Mouse (Mus musculus) brown adipose tissue, adult 24 weeks (tissue): ENCODE measurements around the gene Acot12. TPM values are rescaled to one million over a fixed set of nuclear protein-coding genes. Genes with fewer than 3 reads are reported as not detected.

Experiments
- H3K27ac ChIP-seq: fragments of 200-500 bp; replicated peaks from 2 replicates; pipeline ENCODE4 v1.5.1; 2012; ENCODE audit warnings: low read depth, mild to moderate bottlenecking, low read length
- H3K4me1 ChIP-seq: fragments of 200-500 bp; 2 replicates; pipeline ENCODE4 v1.6.1; 2012; ENCODE audit warnings: low read length, mixed read lengths; ENCODE audit not compliant: control insufficient read depth, insufficient read depth, insufficient read length
- H3K4me3 ChIP-seq: fragments of 200-500 bp; 2 replicates; pipeline ENCODE4 v1.5.1; 2012; ENCODE audit warnings: low read depth, mild to moderate bottlenecking, low read length, moderate library complexity; ENCODE audit not compliant: insufficient read depth
- polyA plus RNA-seq: library from polyadenylated mRNA; stranded (reverse); fragments of >200 nt; gene quantifications from 2 replicates; pipeline ENCODE4 v1.2.4, GENCODE M21; 2012; ENCODE audit not compliant: missing spikeins, insufficient read depth, insufficient read length

Acot12 gene
- polyA plus RNA-seq = 2.4 TPM in 1 of 2 replicates, not detected in the other

DNA sequence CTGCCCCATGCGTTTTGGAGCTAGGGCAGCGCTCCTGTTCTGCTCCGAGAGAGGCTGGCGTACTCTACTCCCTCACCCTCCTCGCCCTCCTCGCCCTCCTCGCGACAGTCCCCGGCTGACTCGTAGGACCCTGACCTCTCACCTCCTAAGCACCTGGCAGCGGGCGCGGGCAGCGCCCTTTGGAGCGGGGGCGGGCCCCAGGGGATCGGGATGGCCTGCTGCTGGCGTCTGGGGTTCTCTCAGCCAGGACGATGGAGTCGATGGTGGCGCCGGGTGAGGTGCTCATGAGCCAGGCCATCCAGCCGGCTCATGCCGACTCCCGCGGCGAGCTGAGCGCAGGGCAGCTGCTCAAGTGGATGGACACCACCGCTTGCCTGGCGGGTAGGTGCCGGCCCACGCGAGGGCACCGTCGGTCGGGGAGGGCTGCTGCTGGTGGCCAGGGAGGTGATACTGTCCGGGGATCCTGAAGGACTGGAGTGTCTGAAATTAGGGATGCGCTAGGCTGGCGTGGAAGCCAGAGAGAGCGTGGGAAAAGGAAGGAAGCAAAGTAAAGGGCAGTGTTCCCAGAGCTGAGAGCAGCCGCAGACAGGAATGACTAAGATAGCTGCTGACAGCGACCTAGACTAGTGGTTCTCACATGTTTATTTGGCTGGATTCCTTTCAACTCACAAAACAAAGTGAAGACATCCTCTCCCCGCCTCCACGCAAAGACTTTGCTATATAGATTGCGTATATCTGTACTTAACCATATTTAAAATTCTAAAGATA is at the start of gene Acot12:
Acot12 (plus strand) TSS at position 233 of the 768 bp plus-strand sequence.
- Histone ChIP-seq H3K4me1 (no peaks in the 10 kb centered on the region), H3K27ac (0 out of 2 replicates have a peak within 1 kb of the TSS, but pooled peaks have one; percentile 25), H3K4me3 (peak within 1 kb of the TSS; percentile 58)

DNA sequence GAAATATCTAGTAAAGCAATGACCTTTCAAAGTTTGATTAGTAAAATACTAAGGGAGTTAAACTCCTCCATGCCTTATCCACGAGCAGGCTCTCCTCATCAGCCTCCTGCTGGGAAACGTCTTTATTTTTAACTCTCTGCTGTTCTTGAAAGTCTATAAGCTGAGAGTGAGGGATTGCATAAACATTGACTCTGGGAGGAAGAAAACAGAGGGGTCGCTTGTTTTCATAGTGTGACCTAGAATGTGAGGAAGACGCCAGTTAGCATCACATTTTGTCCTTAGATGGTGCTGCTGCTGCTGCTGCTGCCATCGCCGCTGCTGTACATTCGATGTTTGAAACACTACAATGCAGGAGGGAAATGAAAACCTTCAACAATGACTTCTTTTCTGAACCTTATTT is 47.7 kb upstream of the Acot12 start:
- Histone ChIP-seq H3K4me3 (no peak overlapping the region), H3K27ac (no peak overlapping the region), H3K4me1 (no peaks in the 10 kb centered on the region)

DNA sequence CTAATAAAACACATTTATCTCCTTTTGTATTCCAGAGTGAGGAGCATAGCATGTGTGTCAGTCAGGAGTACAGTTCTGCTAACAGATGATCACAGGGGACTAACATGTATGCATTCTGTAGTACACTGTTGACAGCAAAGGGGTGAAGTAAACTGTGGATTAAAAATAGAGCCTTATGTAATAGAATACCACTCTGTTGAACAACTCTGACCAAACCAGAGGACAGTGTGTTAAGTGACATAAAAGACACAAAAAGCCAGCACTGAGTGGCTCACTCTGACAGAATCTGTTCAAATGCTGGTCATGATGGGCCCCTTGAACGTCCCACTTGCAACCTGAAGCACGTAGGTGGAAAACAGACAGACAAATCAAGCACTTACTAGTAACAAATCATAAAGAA is 45.9 kb upstream of the Acot12 start:
- H3K4me1 ChIP-seq = no peaks in the 10 kb centered on the region
- H3K27ac ChIP-seq = no peak overlapping the region
- no peak overlapping the region for H3K4me3 ChIP-seq

DNA sequence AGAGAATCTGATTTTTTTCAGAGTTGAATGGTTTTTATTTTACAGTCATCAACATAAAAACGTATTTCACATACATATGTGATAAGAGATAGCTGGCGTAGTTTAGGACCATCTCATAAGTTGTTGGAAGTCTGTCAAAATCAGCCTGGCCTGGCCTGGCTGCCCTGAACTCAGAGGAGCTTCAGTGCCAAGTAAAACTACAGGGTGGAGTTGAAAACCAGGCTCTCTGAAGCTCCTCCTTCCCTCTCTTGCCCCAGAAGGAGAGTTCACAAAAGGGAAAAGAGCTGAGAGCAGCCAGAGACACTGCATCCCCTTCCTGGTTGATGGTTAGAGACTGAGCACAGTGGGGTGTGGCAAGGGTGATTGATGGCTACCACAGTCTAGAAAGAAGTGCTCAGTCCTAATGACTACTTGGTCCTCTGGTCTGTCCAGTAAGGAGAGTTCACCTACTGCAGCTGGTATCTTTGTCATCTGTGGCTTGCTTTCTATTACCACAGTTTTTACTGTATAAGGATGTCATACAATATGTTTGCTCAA is 45.1 kb upstream of the Acot12 start:
- Histone ChIP-seq H3K4me1 (no peaks in the 10 kb centered on the region), H3K27ac (0 out of 2 replicates have a peak overlapping the region, but pooled peaks have one; percentile 27), H3K4me3 (no peak overlapping the region)

DNA sequence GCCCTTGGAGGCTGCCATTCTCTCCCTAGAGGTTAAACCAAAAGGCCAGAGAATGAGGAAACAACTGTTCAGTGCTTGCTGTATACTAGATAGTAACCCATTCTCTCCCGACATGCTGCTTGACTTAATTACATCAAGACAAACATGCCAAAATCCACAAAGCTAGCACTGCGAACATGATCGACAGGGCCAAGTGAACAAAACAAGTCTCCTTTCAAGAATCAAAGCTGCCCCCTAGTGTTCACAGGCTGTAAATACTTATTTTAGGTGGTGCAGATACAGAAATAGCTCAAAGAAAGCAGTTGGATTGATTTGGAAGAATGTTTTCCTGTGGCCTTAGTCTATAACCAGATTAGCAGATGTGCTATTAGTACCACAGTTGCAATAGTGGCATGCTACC is 44.3 kb upstream of the Acot12 start:
- Histone ChIP-seq H3K4me1 (no peaks in the 10 kb centered on the region), H3K4me3 (no peak overlapping the region), H3K27ac (no peak overlapping the region)

DNA sequence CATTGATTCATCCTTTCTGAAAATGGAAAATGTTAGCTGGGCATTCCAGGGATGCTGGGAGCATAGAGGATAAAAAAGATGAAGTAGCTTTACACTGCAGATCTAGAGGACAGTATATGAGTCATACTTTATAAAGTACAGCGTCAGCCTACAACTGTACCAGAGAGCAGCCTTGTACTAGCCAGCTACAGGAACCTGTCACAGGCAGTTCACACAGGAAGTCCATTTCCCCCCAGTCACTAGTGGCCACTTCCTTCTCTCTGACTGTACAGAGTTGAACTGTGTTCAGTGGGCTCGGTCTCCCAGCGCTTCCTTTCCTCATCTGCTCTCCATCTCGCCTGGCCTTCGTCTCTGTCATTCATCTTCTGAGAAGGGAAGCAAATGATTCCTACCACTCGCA is 39.0 kb upstream of the Acot12 start:
- Histone ChIP-seq H3K27ac (no peak overlapping the region), H3K4me3 (no peak overlapping the region), H3K4me1 (peaks cover 2% of the 10 kb centered on the region; the same call in 1 of the 2 replicates)

DNA sequence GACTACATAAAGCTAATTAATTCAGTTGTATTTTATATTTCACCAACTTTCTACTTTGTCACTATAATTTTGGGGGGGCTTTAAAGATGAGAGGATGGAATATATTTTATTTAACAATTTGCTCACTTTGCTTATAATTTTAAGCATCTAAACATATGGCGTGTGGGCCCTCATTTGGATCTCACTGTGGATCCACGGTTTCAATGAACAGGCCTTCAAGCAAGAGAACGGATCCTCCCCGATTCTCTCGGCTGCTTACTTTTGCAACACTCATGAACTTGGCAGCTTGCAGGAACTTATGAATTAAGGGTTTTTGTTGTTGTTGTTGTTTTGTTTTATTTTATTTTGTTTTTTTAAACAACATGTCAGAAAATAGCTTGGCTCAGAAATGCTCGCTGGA is 21.8 kb upstream of the Acot12 start:
- Histone ChIP-seq H3K4me1 (no peaks in the 10 kb centered on the region), H3K27ac (no peak overlapping the region), H3K4me3 (no peak overlapping the region)

DNA sequence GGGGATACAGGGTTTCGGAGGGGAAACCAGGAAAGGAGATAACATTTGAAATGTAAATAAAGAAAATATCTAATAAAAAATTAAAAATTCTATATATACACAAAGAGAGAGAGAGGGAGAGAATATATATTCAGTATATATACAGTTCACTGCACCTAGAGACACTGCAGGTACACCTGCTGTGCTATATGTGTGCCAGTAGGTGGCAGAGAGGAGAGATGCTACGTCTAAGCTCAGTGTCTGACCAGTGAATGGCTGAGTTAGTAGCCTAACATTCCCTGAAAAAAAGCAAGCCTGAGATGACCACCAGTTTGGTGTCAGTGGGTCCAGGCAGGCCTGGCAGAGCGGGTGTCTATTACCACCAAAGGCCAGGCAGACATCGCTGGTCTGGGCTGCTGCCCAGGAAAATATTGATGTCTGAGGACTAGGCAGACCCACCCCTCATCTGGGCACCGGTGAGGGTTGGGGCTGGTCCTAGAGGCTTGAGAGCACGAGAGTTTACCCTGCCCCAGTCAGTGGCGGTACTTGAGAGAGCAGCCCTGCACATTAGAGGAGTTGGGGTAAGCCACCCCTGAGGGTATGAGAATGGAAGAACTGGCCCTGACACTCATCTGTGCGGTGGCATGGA is 18.1 kb upstream of the Acot12 start:
- Histone ChIP-seq H3K4me3 (no peak overlapping the region), H3K4me1 (no peaks in the 10 kb centered on the region), H3K27ac (no peak overlapping the region)

DNA sequence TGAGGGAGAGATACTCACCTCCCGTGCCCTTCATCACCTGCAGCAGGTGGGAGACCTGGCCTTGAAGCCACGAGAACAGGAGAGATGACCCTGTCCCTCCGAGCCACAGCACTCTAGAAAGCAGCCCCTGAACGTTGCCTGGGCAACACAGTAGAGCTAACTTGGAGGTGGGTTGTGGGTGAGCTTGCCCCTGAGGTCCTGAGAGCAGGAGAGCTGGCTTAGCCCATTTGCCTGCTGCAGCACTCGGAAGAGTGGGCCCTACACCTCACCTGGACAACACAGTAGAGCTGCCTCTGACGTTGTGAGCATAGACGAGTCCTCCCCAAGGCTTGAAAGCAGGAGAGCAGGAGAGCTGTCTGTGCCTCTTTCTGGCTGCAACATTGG is 17.6 kb upstream of the Acot12 start:
- Histone ChIP-seq H3K27ac (no peak overlapping the region), H3K4me1 (no peaks in the 10 kb centered on the region), H3K4me3 (no peak overlapping the region)

DNA sequence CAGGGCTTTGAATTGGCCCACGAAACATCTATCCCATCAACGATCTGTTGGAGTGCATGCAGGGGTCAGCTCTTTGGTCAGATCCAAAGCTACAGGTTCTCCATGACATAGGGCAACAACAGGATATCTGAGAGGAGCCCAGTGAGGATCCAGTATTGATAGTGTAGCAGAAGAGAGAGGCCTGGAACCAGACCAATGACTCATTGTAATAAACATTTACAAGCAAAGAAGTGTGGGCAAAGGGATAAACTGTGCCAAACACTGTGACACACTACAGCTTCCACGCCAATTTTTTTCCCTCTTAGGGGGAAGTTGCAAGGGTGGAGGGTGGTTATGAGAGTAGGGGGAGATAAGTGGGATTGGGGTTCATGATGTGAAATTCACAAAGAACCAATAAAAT is 17.1 kb upstream of the Acot12 start:
- Histone ChIP-seq H3K4me3 (no peak overlapping the region), H3K27ac (no peak overlapping the region)

DNA sequence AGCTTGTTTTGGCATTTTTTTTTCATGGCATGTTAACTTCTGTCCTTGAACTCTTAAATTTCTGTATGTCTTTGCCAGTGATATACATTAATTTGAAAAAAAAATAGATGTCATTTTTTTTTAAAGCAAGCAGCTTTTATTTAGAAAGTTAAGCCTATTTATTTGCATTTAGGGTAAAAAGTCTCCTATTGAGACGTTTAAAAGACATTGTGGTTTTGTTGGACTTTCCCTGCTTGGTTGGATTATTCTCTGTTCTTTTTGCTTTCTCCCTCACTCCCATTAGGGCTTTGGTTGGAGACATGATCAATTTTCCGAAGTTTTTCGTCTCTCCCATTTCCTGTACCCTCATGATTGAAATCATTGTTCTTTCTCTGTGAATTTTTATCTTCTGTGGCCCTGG is 16.2 kb upstream of the Acot12 start:
- H3K4me1 ChIP-seq = no peaks in the 10 kb centered on the region
- H3K4me3 ChIP-seq = no peak overlapping the region

More for the DNA sequence above, 17.1 kb upstream of the Acot12 start:
- no peaks in the 10 kb centered on the region for H3K4me1 ChIP-seq

DNA sequence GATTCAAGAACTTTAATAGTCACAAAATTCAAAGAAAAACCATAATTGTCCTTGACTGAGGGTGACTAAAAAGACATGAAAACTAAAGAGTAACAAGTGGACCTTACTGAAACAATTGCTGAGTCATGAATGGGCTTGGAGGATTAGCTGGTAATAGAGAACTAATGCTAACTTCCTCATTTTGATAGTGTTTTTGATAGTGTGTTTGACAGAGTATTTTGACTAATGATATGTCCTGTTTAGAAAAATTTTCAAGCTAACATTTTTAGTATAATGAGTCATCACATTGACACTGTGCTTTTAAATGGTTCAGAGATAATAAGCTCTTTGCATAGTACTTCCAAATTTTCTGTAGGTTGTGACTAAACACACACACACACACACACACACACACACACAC is 13.4 kb upstream of the Acot12 start:
- H3K27ac ChIP-seq = no peak overlapping the region
- no peaks in the 10 kb centered on the region for H3K4me1 ChIP-seq
- no peak overlapping the region for H3K4me3 ChIP-seq

More for the DNA sequence above, 16.2 kb upstream of the Acot12 start:
- H3K27ac ChIP-seq = no peak overlapping the region

DNA sequence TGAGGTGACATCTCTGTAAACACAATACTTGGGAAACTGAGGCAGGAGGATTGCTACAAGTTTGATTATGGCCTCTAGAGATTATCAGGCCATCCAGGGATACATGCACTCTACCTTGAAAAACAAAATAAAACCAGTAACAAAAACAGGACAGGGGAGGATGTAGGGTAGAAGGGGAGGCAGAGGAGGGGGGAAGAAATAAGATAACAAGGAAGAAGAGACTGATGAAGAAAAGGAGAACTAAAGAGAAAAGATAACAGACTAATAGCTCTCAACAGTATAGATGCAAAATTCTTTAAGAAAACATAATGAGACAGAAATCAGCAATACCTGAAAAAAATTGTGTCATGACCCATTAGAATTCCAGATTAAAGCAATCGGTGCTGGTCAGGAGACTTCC is 4.1 kb upstream of the Acot12 start:
- no peaks in the 10 kb centered on the region for H3K4me1 ChIP-seq
- H3K4me3 ChIP-seq = no peak overlapping the region
- H3K27ac ChIP-seq = no peak overlapping the region

DNA sequence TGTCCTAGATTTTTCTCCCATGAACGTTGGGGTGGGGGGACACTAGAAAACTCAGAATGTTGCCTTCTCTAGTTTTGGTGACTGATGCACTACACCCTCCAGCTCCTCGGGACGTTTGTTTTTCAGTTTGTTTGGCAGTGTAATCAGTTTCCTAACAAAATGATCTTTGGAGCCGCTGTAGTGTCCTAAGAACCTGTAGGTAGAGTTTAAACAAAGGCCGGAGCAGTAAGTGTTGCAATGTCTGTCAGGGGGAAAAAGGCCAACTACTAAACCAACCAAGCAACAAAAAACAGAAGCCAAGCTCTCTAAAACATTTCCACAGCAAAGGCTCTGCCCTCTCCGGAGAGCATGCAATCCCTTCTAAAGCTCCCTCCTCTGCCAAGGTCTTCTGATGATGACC is 461 bp upstream of the Acot12 start:
- H3K27ac ChIP-seq = no peak overlapping the region
- peak overlapping the region; percentile 58 for H3K4me3 ChIP-seq
- no peaks in the 10 kb centered on the region for H3K4me1 ChIP-seq

DNA sequence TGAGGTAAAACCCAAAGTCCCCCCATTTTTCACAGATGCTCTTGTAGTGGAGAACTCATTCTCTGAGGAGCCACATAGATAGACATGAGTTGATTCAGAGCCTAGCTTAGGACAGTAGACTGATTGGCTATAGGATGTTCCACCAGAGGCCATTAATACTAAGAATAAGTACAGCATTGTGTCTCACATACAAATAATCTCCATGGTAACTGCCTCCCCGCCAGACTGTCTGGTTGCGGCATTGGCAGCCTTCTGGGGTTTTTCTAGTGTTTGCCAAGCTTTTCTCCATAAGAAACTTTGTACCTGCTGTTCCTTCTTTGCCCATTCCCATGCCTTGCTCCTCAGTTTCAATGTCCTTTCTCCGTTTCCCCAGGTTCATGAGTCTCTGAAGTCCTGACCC is 1.9 kb downstream of the Acot12 start:
- Histone ChIP-seq H3K4me3 (no peak overlapping the region), H3K4me1 (no peaks in the 10 kb centered on the region), H3K27ac (no peak overlapping the region)

DNA sequence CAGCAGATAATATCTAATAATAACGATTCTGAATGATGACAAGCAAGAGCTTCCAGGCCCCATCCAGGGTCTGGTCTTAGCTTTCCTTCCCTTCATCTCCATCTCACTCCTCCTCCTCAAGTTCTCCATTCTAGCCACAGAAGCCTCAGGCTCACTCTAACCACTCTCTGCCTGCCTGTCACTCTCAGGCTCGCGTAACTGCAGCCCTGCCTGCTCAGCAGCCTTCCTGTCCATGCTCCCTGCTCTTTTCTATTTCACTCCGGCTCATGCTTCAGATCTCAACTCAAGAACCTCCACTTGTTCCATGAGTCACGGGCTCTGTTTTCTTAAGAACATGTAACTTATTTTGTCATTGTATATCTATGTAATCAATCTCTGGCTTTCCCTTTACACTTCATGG is 5.2 kb downstream of the Acot12 start:
- Histone ChIP-seq H3K27ac (no peak overlapping the region), H3K4me3 (no peak overlapping the region), H3K4me1 (no peaks in the 10 kb centered on the region)
